In the genomic region with DNA sequence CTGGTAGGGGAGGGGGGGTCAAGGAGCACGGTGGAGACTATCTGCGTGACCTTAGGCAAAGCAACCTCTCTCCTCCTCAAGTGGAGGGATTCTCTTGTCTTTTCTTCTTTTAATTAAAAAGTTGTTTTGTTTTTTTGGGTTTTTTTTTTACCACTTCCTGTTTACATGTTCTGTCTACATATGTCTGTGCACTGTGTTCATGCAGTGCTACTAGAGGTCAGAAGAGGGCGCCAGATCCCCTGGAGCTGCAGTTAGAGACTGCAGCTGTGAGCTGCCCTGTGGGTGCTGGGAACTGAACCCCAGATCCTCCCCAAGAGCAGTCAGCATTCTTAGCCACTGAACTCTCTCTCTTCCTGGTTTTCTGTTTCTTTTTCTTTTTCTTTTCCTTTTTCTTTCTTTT, we compare ENCODE assay signal across 15 mouse cellular contexts. TPM values are rescaled to one million over a fixed set of nuclear protein-coding genes. Genes with fewer than 3 reads are reported as not detected.
DNase-seq lines count a peak whose midpoint lies in the region; ATAC-seq and TF ChIP-seq lines count a peak whose summit lies in the region.
"Had no signal": no experiment of that assay in that cellular context is flagged by ENCODE, and none has a peak within 500 bp of the region (broad histone marks: within the 10 kb centered on the region; RNA-seq: fewer than 3 reads in every experiment).

No protein-coding gene starts in this region.

- no peak overlapping the region for H3K4me3 ChIP-seq in kidney, postnatal 0 days (replicated peaks; ENCODE audit: low read depth, low read length)
- no peak overlapping the region for H3K4me3 ChIP-seq in ES-E14 (ENCODE audit: insufficient read depth in 1 of 2, low read depth in 1 of 2, low read length in 2 of 2, poor library complexity in 1 of 2, severe bottlenecking in 1 of 2)
- no peak overlapping the region for H3K4me3 ChIP-seq in liver, embryonic 14.5 days (ENCODE audit: insufficient read depth in 1 of 2, low read depth in 2 of 2, low read length in 2 of 2)
- H3K4me3 ChIP-seq: forebrain, embryonic 10.5 days; liver, embryonic 15.5 days had no signal

- H3K27me3 ChIP-seq in kidney, postnatal 0 days (ENCODE audit: insufficient read depth, low read length) = no peaks in the 10 kb centered on the region
- H3K27me3 ChIP-seq in liver, embryonic 14.5 days (ENCODE audit: control insufficient read depth, insufficient read depth, low read length) = no peaks in the 10 kb centered on the region

- no peaks in the 10 kb centered on the region for H3K36me3 ChIP-seq in kidney, postnatal 0 days (ENCODE audit: insufficient read depth, low read length)
- no peaks in the 10 kb centered on the region for H3K36me3 ChIP-seq in ES-E14 (ENCODE audit: control insufficient read depth, insufficient read depth, low read length, poor library complexity, severe bottlenecking)
- H3K36me3 ChIP-seq in liver, embryonic 14.5 days (replicated peaks; ENCODE audit: control insufficient read depth, insufficient read depth, low read depth) = no peaks in the 10 kb centered on the region
- H3K36me3 ChIP-seq: forebrain, embryonic 10.5 days; liver, embryonic 15.5 days had no signal

- TF ChIP-seq EP300 in liver, embryonic 14.5 days (IDR thresholded peaks at IDR 0.05; ENCODE audit: low read depth) = no peak

- no peak for ATAC-seq in kidney, postnatal 0 days (replicated peaks; ENCODE audit: low FRiP score, low read depth)
- no peak for ATAC-seq in liver, embryonic 14.5 days (ENCODE audit: insufficient read depth)
- ATAC-seq: hindbrain, postnatal 0 days had no signal

- no peak overlapping the region for H3K9ac ChIP-seq in kidney, postnatal 0 days (ENCODE audit: low read depth, low read length)
- H3K9ac ChIP-seq in ES-E14 (ENCODE audit: insufficient read depth, low read depth, low read length, poor library complexity, severe bottlenecking) = no peak overlapping the region
- H3K9ac ChIP-seq in liver, embryonic 14.5 days (replicated peaks) = no peak overlapping the region
- H3K9ac ChIP-seq: liver, embryonic 15.5 days had no signal

- H3K4me2 ChIP-seq in kidney, postnatal 0 days (ENCODE audit: low read length) = no peak overlapping the region
- no peak overlapping the region for H3K4me2 ChIP-seq in liver, embryonic 14.5 days (ENCODE audit: low read depth)
- H3K4me2 ChIP-seq: liver, embryonic 15.5 days had no signal

- WGBS in kidney, postnatal 0 days = 83% methylated on average over 3 of the region's 3 CpGs
- WGBS in liver, embryonic 14.5 days (ENCODE audit: insufficient replicate concordance) = 52% methylated on average over 3 of the region's 3 CpGs

- H3K9me3 ChIP-seq in kidney, postnatal 0 days (replicated peaks; ENCODE audit: low read length) = no peaks in the 10 kb centered on the region
- no peaks in the 10 kb centered on the region for H3K9me3 ChIP-seq in ES-E14 (ENCODE audit: control insufficient read depth, insufficient read depth, low read depth, low read length)
- no peaks in the 10 kb centered on the region for H3K9me3 ChIP-seq in liver, embryonic 14.5 days (ENCODE audit: control insufficient read depth, low read length)
- H3K9me3 ChIP-seq: liver, embryonic 15.5 days had no signal

- no peak for DNase-seq in kidney, postnatal 0 days (ENCODE audit: low spot score)
- no peak for DNase-seq in kidney, adult 18-20 months
- peak; percentile 63 for DNase-seq in A20 (ENCODE audit: low read depth, low spot score)
- no peak for DNase-seq in ES-E14 (ENCODE audit: low read depth, low spot score)
- DNase-seq in liver, embryonic 14.5 days (ENCODE audit: low read depth in 3 of 3, low spot score in 3 of 3) = no peak
- DNase-seq in layer of hippocampus, postnatal 14 days (ENCODE audit: low spot score in 2 of 2) = no peak
- no peak for DNase-seq in cerebellum, adult 8-10 months
- no peak for DNase-seq in gastrocnemius, adult 18-20 months (ENCODE audit: low spot score)
- DNase-seq: adrenal gland, adult 2 months; gastrocnemius, postnatal 14 days; kidney, postnatal 25 days; thymus, postnatal 25 days had no signal

- TF ChIP-seq CTCF in kidney, postnatal 0 days (IDR thresholded peaks at IDR 0.05; ENCODE audit: low read depth) = peak; percentile 45
- TF ChIP-seq CTCF in liver, embryonic 14.5 days (IDR thresholded peaks at IDR 0.05; ENCODE audit: low read depth) = peak; percentile 59

- no peak overlapping the region for H3K27ac ChIP-seq in kidney, postnatal 0 days
- no peak overlapping the region for H3K27ac ChIP-seq in ES-E14 (ENCODE audit: insufficient read depth, low read depth, low read length, poor library complexity, severe bottlenecking)
- no peak overlapping the region for H3K27ac ChIP-seq in liver, embryonic 14.5 days
- H3K27ac ChIP-seq: forebrain, embryonic 10.5 days; hindbrain, postnatal 0 days; liver, embryonic 15.5 days had no signal

- in situ Hi-C loops in ES-E14 (cut with MboI; ENCODE audit: low sequenced_read_pairs in 2 of 2, unreplicated experiment in 2 of 2) = no loop called here

- H3K4me1 ChIP-seq in kidney, postnatal 0 days (replicated peaks; ENCODE audit: insufficient read depth, low read length) = no peaks in the 10 kb centered on the region
- peaks cover 0 to 6% of the 10 kb centered on the region in 2 experiments; a peak in 1 of 4 replicates for H3K4me1 ChIP-seq in ES-E14 (ENCODE audit: control insufficient read depth in 2 of 2, insufficient read depth in 2 of 2, low read length in 2 of 2, poor library complexity in 1 of 2)
- H3K4me1 ChIP-seq in liver, embryonic 14.5 days (replicated peaks; ENCODE audit: control insufficient read depth in 2 of 2, insufficient read depth in 2 of 2, low read length in 1 of 2) = no peaks in the 10 kb centered on the region
- H3K4me1 ChIP-seq: forebrain, embryonic 10.5 days; liver, embryonic 15.5 days had no signal

TF ChIP-seq in ES-E14, 5 proteins besides CTCF, POLR2A, EP300 and RAD21:
- TF ChIP-seq CHD2 (IDR thresholded peaks at IDR 0.05; ENCODE audit: low read depth, low read length) (no peak), ZC3H11A (IDR thresholded peaks at IDR 0.05; ENCODE audit: borderline replicate concordance, low read depth, low read length) (0 out of 2 replicates have a peak, but pooled peaks have one; percentile 18), HCFC1 (IDR thresholded peaks at IDR 0.05; ENCODE audit: borderline replicate concordance, insufficient read depth, low read length) (no peak), ZNF384 (IDR thresholded peaks at IDR 0.05; ENCODE audit: low read depth, low read length) (peak; percentile 76), MAFK (IDR thresholded peaks at IDR 0.05; ENCODE audit: insufficient read depth, low read depth, low read length) (no peak)

RNA-seq across cellular contexts. Expression of a gene that starts 28.4 kb away (rescaled TPM):
- 0.17 and 0.28 TPM in 2 replicates for polyA plus RNA-seq in kidney, postnatal 0 days (2015; fragmentation: Nextera tagmentation; extraction: Ambion mirVana)
- 9.1 and 18.6 TPM in 2 replicates for total RNA-seq in ES-E14 (2012; rRNA removed)
- 0.06 TPM in 2 replicates for polyA plus RNA-seq in liver, embryonic 14.5 days (2012; rRNA removed)
- polyA plus RNA-seq in liver, embryonic 14.5 days (2014; fragmentation: Nextera tagmentation; extraction: Ambion mirVana) = 0.05 and 0.06 TPM in 2 replicates
- 100 to 1,000 TPM; 108 to 123 TPM for total RNA-seq in layer of hippocampus, postnatal 14 days (2021)
- not detected for total RNA-seq in gastrocnemius, adult 18-20 months (2021)

RNA-seq across cellular contexts. Expression of a gene that starts 28.7 kb away (rescaled TPM):
- polyA plus RNA-seq in kidney, postnatal 0 days (2015; fragmentation: Nextera tagmentation; extraction: Ambion mirVana) = 33.4 and 40.1 TPM in 2 replicates
- total RNA-seq in ES-E14 (2012; rRNA removed) = 22.0 and 29.6 TPM in 2 replicates
- polyA plus RNA-seq in liver, embryonic 14.5 days (2012; rRNA removed) = 673 and 878 TPM in 2 replicates
- polyA plus RNA-seq in liver, embryonic 14.5 days (2014; fragmentation: Nextera tagmentation; extraction: Ambion mirVana) = 1,114 and 1,162 TPM in 2 replicates
- total RNA-seq in layer of hippocampus, postnatal 14 days (2021) = 10 to 100 TPM; 15.6 to 15.8 TPM
- 10 to 100 TPM; 12.5 to 12.7 TPM for total RNA-seq in gastrocnemius, adult 18-20 months (2021)

RNA-seq across cellular contexts. Expression of a gene that starts 54.5 kb away (rescaled TPM):
- 24.0 and 25.3 TPM in 2 replicates for polyA plus RNA-seq in kidney, postnatal 0 days (2015; fragmentation: Nextera tagmentation; extraction: Ambion mirVana)
- total RNA-seq in ES-E14 (2012; rRNA removed) = 5.4 and 6.2 TPM in 2 replicates
- 22.6 and 24.0 TPM in 2 replicates for polyA plus RNA-seq in liver, embryonic 14.5 days (2012; rRNA removed)
- 22.5 and 25.3 TPM in 2 replicates for polyA plus RNA-seq in liver, embryonic 14.5 days (2014; fragmentation: Nextera tagmentation; extraction: Ambion mirVana)
- total RNA-seq in layer of hippocampus, postnatal 14 days (2021) = 1 to 10 TPM; 3.7 to 4.4 TPM
- 1 to 10 TPM; 3.0 to 4.0 TPM for total RNA-seq in gastrocnemius, adult 18-20 months (2021)
